Mouse (Mus musculus): ENCODE results near the gene Prdm1.
A peak's percentile ranks its signal among the peaks of the same experiment; 100 is the strongest.

Prdm1 gene

DNA sequence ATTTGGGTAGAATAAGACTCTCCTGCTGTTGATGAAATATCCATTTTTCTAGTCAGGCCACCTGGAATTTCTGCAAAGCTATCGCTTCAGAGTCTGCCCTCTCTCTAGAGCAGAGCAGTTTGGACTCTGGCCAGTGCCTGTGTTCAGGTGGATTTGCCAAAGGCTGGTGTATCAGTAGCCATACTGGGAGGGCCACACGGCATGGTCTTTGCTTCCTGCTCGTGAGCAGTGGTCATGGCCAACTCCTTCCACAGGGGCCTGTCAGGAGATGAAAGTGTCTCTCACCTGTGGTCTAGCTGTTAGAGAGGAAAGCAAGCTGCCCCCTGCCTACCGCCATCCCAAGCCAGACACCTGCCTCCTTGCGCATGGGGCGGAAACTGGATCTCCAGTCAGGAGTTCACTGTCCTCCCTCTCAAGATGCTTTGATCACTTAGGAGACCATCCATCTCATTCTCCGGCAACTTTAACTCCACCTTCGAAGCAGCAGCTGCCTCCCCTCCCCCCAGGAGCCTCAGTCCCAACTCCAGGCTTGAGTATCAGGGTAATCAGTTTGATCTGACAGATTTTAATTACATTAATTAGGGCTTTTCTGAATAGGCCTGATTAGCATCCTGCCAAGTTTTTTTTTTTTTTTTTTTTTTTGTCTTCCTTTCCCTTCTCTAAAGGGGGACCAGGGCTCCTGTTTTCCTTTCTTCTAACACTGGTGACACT is 35.3 kb downstream of the Prdm1 start:
- no peak for DNase-seq (ENCODE audit: low spot score)

DNA sequence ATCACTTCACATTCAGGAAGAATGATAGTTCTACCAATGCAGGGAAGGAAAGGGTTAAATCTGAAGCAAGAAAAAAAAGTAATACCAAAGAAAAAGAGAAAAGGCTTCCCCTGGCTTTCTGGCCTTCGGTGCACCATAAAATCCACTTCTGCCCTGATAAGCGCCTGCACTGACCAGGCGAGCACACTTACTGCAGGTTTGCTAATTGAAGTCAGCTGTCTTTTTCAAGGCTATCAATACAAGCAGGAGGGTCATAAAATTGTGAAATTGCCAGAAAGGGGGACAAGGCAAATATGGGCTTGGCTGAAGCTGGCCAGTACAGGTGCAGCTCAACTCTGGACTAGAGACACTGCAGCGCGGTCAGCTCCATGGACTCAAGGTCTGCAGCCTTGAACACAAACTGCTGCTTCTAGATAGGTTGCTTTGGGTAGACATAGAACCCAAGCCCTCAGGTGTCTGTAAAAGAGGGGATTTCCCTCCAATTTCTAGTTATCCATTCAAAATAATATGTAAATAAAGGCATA is 37.3 kb downstream of the Prdm1 start:
- no peak for DNase-seq (ENCODE audit: low spot score)

DNA sequence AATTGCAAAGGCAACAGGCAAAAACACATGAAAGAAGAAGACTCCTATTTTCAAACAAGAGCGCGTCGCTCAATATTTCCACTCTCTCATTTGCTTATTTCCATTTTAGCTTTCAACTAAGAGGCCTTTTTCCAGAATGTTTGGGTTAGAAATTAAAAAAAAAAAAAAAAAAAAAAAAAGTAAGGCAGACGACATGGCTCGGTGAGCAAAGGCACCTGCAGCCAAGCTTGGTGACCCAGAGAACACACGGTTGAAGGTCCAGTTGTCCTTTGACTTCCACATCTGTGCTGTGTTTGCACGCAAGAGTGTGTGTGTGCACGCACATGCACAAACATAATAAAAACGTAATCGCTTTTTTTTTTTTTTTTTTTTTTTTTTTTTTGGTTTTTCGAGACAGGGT is 41.2 kb downstream of the Prdm1 start:
- DNase-seq (ENCODE audit: low spot score), result no peak

DNA sequence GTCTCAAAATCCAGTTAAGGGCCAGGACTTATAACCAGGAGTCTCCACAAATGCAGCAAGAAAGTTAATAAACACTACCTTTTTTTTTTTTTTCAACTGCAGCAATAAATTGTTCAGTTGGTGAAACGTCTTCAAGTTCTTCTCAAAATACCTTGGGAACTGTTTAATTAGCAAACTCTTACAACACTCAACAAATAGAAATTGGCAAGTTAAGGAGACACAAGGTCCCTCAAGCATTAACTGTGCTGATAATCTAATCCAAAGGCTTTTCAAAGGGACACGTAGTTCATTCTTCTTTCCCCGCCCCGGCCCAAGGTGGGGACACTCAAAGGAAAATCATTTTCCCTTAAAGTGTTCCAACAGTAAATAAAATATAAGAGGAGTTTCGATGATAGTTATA is 44.2 kb downstream of the Prdm1 start:
- no peak for DNase-seq (ENCODE audit: low spot score)

DNA sequence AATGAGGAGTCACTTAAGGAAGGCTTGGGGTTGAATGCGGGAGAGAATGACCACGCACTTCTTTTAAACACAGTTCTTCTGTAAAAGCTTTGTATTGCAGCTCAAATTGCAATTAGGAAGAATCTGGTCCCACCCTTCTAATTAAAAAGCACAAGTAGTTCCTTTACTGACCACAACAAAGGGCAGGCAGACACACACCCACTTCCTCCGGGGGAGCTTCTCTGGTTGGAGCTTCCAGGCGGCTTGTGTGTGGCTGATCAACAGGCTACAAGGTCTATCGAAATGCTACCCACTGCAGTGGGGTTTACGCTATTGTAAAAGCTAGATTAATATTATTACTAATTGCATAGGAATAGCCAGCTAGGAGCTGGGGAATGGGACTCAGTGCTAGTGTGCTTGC is 45.2 kb downstream of the Prdm1 start:
- DNase-seq (ENCODE audit: low spot score), result peak; percentile 81

DNA sequence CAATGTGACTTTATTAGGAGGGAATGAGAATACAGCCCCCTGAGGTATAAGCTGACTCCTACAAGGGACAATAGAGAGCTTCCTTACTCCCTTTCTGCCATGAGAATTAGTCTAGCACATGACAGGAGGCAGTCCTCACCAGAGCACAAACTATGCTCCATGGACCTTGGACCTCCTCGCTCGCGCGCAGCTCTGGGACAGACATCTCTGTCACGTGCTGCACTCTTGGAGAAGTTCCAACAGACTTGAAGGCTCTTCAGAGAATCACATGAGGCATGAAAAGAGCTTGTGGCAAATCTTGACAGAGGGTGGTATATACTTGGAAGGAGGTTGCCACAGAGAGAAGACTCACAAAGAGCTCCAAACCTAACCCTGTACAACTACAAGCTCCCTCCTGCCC is 46.9 kb downstream of the Prdm1 start:
- no peak for DNase-seq (ENCODE audit: low spot score)

DNA sequence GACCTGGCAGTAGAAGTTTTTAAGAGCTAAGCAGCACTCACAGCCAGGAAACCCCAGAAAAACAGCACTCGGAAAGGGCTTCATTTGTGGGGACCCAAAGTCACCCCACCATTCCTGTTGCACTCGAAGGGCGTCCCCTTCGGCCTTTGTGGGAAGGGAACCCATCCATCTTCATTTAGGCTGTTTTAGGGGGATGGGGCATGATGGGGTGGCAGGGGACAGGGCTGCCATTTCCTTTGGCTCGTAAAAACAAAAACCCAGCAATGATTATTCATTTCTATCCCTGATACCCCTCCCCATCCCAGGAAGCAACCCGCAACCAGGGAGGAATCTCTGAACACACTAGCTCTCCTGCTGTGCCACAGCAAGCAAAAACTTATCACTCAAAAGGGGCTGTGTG is 49.0 kb downstream of the Prdm1 start:
- no peak for DNase-seq (ENCODE audit: low spot score)

DNA sequence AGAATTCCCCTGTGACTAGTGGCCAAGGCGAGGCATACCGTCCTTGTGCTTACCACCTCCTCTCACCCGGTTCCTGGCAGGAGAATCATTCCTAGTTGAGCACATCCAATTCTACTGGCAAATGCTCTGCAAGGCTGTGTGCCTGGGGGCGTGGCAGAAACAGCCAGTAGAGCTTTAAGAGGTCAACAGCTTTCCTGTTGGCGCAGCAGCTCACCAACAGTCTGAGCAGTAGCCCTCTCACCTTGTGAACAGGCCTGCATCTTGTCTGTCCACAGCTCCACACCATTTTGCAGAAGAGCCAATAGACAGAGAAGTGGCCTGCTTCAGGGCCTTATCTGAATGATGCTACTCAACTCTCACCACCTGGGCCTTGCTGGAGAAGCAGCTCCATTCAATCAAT is 50.2 kb downstream of the Prdm1 start:
- no peak for DNase-seq (ENCODE audit: low spot score)

DNA sequence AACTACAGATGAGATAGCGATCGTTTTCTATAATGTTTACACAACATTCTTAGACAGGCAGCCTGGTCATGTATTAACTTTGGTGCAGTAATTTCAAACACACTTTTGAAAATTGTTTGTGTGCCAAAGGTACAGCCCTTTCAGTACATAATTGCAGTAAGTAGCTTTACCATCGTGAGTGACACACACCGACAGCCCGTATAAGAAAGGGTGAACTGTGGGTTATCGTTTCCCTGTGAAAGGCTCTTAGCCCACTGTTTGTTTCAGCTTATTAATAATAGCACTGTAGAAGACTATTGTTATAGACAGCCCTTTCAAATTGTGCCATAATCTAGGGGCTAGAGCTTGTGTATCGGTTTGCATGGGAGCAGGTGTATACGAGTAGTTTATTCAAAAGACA is 51.1 kb downstream of the Prdm1 start:
- no peak for DNase-seq (ENCODE audit: low spot score)

DNA sequence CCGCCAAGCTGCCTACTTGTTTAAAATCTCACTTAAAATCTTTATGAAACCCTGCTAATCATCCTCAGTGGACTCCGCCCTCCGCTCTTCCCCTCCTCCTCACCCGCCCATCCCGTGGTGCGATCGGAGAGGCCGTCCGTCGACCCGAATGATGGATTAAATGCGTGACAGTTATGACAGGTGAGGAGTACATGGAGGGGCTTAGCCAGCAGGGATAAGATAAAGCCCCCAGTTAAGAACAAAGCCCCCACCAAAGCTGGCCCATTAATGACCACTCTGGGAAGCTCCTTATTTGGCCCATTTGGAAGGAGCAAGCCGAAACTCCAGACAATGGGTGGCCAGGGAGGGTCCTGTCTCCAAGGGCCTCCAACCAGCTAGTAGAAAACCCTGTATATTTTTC is 51.8 kb downstream of the Prdm1 start:
- no peak for DNase-seq (ENCODE audit: low spot score)

DNA sequence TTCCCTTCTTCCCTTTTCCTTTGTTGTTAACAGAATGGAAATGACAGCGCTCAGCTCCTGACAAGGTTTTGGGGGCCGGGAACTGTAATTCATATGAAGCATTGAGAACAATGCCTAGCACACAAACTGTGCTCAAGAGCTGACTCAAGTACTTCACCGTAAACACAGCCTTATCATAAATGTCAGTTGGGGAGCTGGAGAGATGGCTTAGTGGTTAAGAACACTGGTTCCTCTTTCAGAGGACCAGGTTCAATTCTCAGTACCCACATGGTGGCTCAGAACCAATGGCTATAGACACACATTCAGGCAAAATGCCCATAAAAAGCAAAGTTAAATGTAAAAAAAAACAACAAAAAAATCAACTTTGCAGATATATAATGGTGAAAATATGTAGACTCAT is 52.9 kb downstream of the Prdm1 start:
- no peak for DNase-seq (ENCODE audit: low spot score)

DNA sequence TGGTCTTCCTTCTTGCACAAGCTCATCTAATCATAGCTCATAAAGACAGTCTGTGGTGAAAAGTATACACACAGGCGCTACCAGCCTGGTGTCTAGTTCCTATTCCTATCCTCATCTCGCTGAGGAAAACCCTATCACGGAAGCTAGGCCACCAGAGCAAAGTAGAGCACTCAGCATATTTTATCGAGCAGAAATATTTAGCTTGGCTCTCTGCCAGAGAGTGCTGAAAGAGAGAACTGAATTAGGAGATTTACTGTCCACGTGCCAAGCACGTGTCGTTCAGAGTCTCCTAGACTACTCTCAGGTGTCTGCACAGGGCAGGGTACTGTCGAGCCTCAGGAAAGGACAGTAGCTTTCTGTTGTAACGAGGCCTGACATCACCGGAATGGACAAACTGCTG is 54.0 kb downstream of the Prdm1 start:
- DNase-seq (ENCODE audit: low spot score), result no peak

DNA sequence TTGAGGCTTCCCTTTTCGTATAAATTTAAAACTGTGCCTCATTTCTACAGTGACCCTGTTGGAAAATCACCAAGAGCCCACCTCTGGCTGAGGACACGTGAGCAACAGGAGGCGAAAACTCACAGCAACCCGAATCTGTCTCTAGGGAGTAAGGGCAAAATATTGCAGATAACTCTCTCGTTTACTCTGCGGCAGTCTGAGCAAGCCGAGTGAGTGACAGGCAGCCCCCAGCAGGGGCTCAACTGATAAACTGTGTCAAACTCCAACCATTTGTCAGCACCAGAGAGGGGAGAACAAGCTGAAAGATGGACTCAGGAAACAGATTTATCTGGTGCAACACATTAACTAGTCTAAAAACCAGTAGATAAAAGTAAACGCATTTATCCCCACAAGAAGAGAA is 62.7 kb downstream of the Prdm1 start:
- no peak for DNase-seq (ENCODE audit: low spot score)

DNA sequence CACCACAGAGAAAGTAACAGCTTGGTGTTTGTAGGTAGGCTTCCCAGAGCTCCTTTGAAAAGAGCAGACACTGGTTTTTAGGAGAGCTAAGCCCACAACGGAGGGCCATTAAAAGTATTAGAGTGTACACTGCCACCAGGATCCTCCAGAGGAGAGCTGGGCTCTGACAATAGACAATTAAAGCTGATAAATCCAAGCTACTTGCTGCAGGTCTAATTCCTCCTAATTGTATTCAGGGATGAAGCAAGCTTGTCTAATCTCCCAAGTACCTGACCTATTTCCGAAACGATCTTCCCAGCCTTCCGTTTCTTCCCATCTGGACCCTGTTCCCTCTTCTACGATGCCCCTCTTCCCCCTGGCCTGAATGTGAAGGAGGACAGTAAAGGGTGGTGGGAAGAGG is 63.7 kb downstream of the Prdm1 start:
- DNase-seq (ENCODE audit: low spot score), result no peak

DNA sequence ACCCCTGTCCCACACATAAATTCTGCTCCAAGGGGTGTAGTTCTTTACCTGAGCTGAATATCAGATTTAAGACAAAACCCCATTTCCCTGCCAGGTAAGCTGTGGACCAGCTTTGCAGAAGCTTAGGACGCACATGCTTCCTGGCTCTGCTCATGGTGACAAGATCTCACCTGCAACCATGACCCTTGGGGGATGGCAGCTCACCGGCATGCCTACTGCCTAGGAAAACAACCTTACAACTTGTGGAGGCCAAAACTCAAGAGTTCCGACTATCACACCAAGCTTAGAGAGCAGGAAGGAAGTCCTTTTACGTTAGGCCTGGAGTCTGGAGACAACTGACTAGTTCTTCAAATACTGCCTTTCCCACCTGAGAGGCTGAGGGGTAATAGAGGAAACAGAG is 64.4 kb downstream of the Prdm1 start:
- no peak for DNase-seq (ENCODE audit: low spot score)

DNA sequence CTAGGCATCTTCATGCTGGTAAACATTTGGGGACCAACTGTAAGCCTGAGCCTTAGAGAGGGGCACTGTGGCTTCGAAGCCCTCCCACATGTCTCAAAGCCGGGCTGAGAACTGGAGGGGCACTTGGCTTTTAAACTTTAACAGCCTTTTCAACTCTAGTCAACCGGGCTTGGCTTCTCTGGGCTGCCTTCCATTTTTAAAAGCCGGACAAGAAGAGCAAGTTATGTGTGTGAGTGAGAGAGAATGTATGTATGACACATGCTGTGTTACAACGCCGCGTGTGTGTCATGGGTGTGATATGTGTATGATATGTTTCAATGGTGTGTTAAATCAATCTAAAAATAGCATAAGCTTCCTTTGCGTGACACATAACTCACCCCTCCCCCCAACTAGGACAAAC is 66.0 kb downstream of the Prdm1 start:
- no peak for DNase-seq (ENCODE audit: low spot score)

DNA sequence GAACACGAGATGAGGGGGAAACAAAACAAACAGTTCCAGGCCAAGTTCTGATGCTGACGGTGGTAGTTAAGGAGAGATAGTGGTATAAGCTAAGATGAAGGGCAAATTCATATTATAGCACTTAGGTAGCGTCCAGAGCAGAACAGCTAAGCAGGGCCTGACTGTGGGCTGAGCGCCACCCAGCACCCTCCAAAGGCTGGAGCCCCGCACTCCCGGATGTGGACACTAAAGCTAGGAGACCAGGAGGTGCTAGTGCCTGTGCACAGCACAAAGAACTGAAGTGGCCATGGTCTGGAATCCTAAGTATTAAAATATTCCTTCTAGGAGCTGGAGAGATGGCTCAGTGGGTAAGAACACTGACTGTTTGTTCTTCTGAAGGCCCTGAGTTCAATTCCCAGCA is 67.2 kb downstream of the Prdm1 start:
- no peak for DNase-seq (ENCODE audit: low spot score)

DNA sequence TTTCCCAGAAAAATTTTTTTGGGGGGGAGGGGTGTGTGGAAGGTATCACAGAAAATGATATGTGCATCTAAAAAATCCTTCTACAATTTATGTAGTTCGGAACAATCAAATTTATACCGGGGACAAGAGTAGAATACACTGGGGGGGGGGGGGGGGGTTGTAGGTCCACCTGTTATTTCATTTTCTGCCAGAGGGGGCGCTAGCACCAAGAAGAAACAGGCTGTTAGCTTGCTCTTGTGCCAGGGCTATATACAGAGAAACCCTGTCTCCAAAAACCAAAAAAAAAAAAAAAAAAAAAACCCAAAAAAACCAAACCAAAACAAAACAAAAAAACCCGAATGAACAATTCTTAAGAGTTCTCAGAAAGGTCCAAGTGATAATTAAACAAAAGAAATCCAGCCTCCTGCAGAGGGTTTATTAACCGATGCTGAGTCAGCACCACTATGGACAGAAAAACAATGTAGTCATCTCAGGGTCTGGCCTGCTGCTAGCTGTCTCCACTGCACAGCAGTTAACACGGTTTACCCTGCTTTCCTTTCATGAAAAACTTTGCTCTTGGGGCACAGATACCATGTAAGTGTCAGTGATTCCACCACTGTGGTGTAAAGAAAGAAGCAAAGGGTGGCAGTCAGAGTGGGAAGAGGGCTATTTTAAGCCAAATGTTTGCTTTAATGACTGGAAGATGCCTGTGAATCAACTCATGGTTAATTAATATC is 68.0 kb downstream of the Prdm1 start:
- peak; percentile 56 for DNase-seq (ENCODE audit: low spot score)

DNA sequence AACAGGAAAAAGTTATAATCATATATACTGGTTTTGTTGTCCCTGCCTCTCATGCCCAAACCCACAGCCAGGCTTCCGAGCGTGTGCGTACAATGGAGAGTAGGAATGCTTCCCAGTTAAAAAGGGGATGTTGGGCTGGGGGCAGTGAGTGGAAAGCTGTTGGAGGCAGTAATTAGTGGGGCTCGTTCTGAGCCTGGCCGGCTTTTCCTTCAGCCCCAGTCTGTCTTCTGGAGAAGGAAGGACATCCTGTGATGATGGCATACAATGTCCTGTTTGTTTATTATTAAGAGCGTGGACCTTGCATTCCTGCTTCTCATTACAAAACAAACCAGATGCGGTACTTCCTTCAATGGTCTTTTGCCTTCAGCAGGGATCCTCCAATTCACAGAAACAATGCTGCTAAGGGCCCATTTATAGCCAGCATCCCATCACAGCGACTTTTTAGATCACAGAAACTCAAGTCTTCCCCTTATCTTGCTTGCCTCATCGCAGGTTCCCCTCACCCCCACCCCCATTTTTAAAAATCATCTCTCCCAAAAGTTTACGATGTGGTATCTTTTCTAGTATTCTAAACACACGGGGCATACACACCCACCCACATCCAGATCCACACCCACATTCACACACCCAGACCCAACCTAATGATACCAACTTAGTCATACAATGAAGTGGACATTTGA is 68.8 kb downstream of the Prdm1 start:
- no peak for DNase-seq (ENCODE audit: low spot score)

DNA sequence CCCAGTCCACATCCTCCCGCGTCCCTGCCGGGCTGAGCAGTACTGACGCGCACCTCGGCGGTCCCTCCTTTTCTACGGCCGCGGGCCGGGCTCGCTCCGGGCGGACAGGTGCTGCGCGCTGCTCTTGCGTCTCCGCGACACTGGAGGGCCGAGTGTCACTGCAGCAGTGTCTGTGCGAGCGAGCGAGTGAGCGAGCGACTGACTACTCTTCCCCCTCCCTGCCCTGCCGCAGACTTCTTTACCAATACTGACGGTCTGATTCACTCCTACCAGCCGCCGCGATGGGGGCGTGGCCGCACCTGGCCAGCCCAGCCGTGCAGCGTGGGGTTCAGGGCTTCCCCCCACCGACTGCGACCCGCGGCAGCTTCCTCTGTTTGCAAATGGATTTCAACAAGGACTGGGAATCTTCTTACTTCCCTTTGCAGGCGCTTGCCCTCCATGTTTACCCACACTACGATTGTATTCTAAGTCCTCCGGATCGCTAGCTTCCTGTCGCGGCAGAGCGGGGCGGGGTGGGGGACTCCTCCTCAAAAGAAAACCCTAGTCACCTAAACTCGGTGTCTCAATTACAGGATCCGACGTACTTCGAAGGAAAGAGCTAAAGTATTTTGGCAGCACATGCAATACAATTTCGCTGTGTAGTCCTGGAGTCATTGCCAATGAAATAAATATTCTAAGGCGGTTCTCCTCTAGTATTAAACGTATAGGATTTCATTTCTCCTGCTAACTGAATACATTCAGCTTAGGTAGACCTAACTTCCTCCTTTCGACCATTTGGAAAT is 69.6 kb downstream of the Prdm1 start:
- DNase-seq (ENCODE audit: low spot score), result peak; percentile 82

DNA sequence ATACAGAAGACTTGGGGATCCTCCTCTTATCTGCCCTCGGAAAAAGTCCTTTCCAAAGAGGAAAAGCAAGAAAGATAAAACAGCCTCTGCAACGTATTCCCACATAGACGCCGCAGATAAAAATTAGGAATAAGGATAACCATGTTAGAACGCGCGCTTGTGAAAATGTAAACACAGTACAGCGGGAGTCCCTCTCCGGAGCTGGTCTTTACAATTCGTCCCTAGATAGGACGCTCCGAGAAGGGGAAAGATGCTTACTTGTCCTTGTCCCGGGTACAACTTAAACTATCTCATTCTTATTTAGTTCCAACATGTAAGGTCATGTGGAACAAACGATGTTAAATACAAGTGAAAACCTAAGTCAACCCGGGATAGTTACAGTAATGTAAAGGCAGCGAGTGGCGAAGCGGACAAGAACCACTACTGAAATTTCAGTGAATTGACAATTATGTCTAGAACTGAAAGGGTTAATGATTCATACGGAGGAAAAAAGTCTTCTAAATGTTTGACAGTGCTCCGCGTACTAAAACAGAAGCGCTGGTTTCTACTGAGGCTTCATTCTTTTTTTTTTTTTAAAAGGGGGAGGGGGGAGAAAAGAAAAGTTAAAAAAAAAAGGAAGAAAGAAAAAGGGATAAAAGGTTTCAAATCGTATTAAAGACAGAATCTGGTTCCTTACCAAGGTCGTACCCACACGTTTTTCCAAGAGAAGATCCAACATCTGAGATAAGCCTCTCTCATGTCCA is 70.3 kb downstream of the Prdm1 start:
- no peak for DNase-seq (ENCODE audit: low spot score)

Measured in T-cell, adult 2 months (primary cell).